Mouse (Mus musculus): ENCODE data around the gene Arnt2.

DNA sequence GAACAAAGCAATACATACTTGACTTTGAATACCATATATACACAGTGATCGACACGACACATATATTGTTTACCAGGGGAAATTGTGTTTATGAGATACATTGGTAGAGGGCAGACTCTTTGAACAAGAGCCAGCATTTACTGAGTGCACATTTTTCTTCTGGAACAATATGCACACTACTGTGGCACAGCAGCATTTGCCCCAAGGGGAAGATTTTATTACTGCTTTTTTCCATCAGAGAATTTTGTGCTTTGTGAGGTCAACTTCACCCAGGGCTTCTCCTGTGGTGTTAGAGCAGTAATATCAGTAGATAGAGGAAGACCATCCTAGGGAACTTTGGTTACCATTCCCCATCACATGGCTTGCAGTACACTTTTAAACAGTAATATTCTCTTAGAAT, 17.2 kb upstream of the Arnt2 start:
- TF ChIP-seq CTCF (IDR thresholded peaks at IDR 0.05; ENCODE audit: insufficient read depth, low read depth, low read length) = no peak
- no peak for TF ChIP-seq POLR2A (IDR thresholded peaks at IDR 0.05; ENCODE audit: insufficient read depth, low read depth, low read length)

All from olfactory bulb, adult 2 months (tissue).